Mouse (Mus musculus): ENCODE measurements around the gene Slc24a1.

DNA sequence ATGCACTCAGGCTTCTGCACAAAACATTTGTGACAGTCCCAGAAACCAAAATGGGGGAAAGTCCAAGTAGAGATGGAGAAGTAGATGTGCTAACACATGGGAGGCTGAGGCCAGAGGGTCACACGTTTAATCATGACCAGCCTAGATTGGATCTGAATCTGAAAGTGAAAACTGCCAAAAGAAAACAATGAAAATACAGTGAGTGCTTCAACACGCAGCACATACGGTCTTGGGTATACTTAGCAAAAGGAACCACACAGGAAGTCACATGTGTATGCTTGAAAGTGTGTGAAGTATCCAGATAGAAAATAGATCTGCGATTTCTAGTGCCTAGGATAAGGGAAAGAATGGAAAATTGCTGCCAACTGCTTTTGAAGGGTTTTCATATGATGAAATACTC, 36.8 kb downstream of the Slc24a1 start:
- TF ChIP-seq POLR2A (IDR thresholded peaks at IDR 0.05; ENCODE audit: insufficient read length, low read depth), result no peak
- TF ChIP-seq USF1 (IDR thresholded peaks at IDR 0.05; ENCODE audit: low read depth), result no peak
- TF ChIP-seq POLR2AphosphoS2 (IDR thresholded peaks at IDR 0.05; ENCODE audit: insufficient read length, low read depth), result no peak
- TF ChIP-seq MYOD1 (IDR thresholded peaks at IDR 0.05; ENCODE audit: control insufficient read depth in 1 of 3, insufficient read length in 2 of 3, low read depth in 2 of 3), result no peak
- TF ChIP-seq REST (IDR thresholded peaks at IDR 0.05; ENCODE audit: insufficient read depth, insufficient read length), result no peak
- TF ChIP-seq MAX (IDR thresholded peaks at IDR 0.05; ENCODE audit: low read depth), result no peak
